ENCODE assay signal across 15 mouse cellular contexts in the genomic region with DNA sequence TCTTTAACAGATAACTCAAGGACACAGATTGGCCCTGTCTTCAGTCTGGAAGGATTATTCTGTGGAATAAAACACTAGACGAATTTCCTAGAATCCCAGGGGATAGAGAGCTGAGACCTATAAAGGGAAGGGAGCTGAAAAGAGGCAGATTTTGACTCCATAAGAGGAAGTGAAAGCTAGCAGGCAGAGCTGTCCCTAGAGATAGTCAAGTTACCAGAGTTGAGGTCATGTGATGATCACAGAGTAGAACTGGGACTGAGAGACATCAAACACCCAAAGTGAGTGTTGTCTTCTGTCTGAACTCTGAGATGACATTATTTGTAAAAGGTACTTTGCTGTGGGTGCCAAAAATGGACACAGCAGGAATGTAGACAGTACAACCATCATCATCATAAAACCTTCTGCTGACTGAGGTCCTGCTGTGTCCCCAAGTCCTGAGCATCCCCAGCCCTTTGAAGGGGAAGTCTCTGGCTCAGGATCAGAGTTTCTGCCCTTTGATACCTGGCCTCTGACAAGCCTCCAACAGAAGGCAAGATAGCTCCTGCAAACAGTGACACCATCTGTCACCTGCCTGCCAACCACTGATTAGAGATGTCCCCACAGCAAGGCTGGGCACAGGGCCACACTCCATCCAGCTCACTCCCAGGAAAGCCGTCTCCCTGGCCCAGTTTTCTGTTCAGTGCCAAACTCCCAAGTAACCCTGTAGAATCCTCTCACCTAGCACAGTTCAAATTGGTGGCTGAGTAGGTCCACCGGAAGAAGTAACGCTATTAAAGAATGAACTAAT.
DNase-seq lines count a peak whose midpoint lies in the region; ATAC-seq lines count a peak whose summit lies in the region.
"Had no signal": no experiment of that assay in that cellular context is flagged by ENCODE, and none has a peak within 500 bp of the region (broad histone marks: within the 10 kb centered on the region; RNA-seq: fewer than 3 reads in every experiment).

No protein-coding gene starts in this region.

- H3K4me2 ChIP-seq in hindbrain, embryonic 11.5 days (replicated peaks; ENCODE audit: low read depth, low read length) = no peak overlapping the region
- no peak overlapping the region for H3K4me2 ChIP-seq in forebrain, embryonic 12.5 days
- H3K4me2 ChIP-seq: embryonic facial prominence, embryonic 15.5 days; forebrain, embryonic 15.5 days; liver, embryonic 12.5 days had no signal

- WGBS in hindbrain, embryonic 10.5 days = 85% methylated on average over 4 of the region's 4 CpGs
- 83% methylated on average over 4 of the region's 4 CpGs for WGBS in hindbrain, embryonic 11.5 days
- WGBS in embryonic facial prominence, embryonic 10.5 days = 84% methylated on average over 4 of the region's 4 CpGs
- WGBS in forebrain, embryonic 12.5 days = 86% methylated on average over 4 of the region's 4 CpGs

- H3K9me3 ChIP-seq in hindbrain, embryonic 10.5 days = no peaks in the 10 kb centered on the region
- H3K9me3 ChIP-seq in hindbrain, embryonic 11.5 days (ENCODE audit: control insufficient read depth, low read length) = no peaks in the 10 kb centered on the region
- no peaks in the 10 kb centered on the region for H3K9me3 ChIP-seq in embryonic facial prominence, embryonic 10.5 days
- H3K9me3 ChIP-seq in forebrain, embryonic 12.5 days = no peaks in the 10 kb centered on the region
- H3K9me3 ChIP-seq: embryonic facial prominence, embryonic 15.5 days; forebrain, embryonic 15.5 days; liver, embryonic 12.5 days had no signal

- H3K9ac ChIP-seq in hindbrain, embryonic 11.5 days (ENCODE audit: low read depth, low read length) = no peak overlapping the region
- H3K9ac ChIP-seq in forebrain, embryonic 12.5 days = no peak overlapping the region
- H3K9ac ChIP-seq: embryonic facial prominence, embryonic 15.5 days; forebrain, embryonic 15.5 days; liver, embryonic 12.5 days had no signal

- H3K4me3 ChIP-seq in hindbrain, embryonic 10.5 days = no peak overlapping the region
- no peak overlapping the region for H3K4me3 ChIP-seq in hindbrain, embryonic 11.5 days (ENCODE audit: low read depth, low read length)
- no peak overlapping the region for H3K4me3 ChIP-seq in embryonic facial prominence, embryonic 10.5 days
- H3K4me3 ChIP-seq in forebrain, embryonic 12.5 days (replicated peaks) = no peak overlapping the region
- H3K4me3 ChIP-seq: embryonic facial prominence, embryonic 15.5 days; forebrain, embryonic 15.5 days; liver, embryonic 12.5 days had no signal

- H3K27ac ChIP-seq in hindbrain, embryonic 10.5 days = 0 out of 2 replicates have a peak overlapping the region, but pooled peaks have one; percentile 13
- H3K27ac ChIP-seq in hindbrain, embryonic 11.5 days (ENCODE audit: low read depth, low read length) = no peak overlapping the region
- peak overlapping the region; percentile 49; the same call in 1 of the 2 replicates for H3K27ac ChIP-seq in embryonic facial prominence, embryonic 10.5 days (replicated peaks)
- H3K27ac ChIP-seq in forebrain, embryonic 12.5 days = no peak overlapping the region
- H3K27ac ChIP-seq: forebrain, embryonic 15.5 days; liver, embryonic 12.5 days had no signal

- H3K36me3 ChIP-seq in hindbrain, embryonic 10.5 days = no peaks in the 10 kb centered on the region
- H3K36me3 ChIP-seq in hindbrain, embryonic 11.5 days (ENCODE audit: control insufficient read depth, insufficient read depth, low read length) = no peaks in the 10 kb centered on the region
- H3K36me3 ChIP-seq in embryonic facial prominence, embryonic 10.5 days (replicated peaks) = no peaks in the 10 kb centered on the region
- H3K36me3 ChIP-seq in forebrain, embryonic 12.5 days (replicated peaks) = no peaks in the 10 kb centered on the region
- H3K36me3 ChIP-seq: embryonic facial prominence, embryonic 15.5 days; forebrain, embryonic 15.5 days; liver, embryonic 12.5 days had no signal

- H3K4me1 ChIP-seq in hindbrain, embryonic 10.5 days (replicated peaks) = peaks cover 18% of the 10 kb centered on the region
- H3K4me1 ChIP-seq in hindbrain, embryonic 11.5 days (replicated peaks; ENCODE audit: control insufficient read depth, insufficient read depth, low read length) = no peaks in the 10 kb centered on the region
- H3K4me1 ChIP-seq in embryonic facial prominence, embryonic 10.5 days = peaks cover 45% of the 10 kb centered on the region
- peaks cover 21% of the 10 kb centered on the region for H3K4me1 ChIP-seq in forebrain, embryonic 12.5 days
- H3K4me1 ChIP-seq: liver, embryonic 12.5 days had no signal

- DNase-seq in hindbrain, embryonic 10.5 days (ENCODE audit: low spot score) = no peak
- no peak for DNase-seq in hindbrain, embryonic 11.5 days (ENCODE audit: low spot score)
- DNase-seq in A20 (ENCODE audit: low read depth, low spot score) = peak; percentile 44
- peak; percentile 97 for DNase-seq in cerebellum, adult 11-12 months
- no peak for DNase-seq in embryonic facial prominence, embryonic 10.5 days (ENCODE audit: low spot score)
- DNase-seq in layer of hippocampus, adult 9-10 months (ENCODE audit: low spot score) = no peak
- DNase-seq in right cerebral cortex, postnatal 36 days (ENCODE audit: low spot score in 2 of 2) = no peak
- DNase-seq: gastrocnemius, postnatal 14 days; lung, postnatal 10 days; midbrain, embryonic 14.5 days; thymus, postnatal 14 days had no signal

- H3K27me3 ChIP-seq in hindbrain, embryonic 10.5 days (ENCODE audit: insufficient read depth, poor library complexity, severe bottlenecking) = 0 out of 2 replicates have a peak, but pooled peaks cover 5% of the 10 kb centered on the region
- no peaks in the 10 kb centered on the region for H3K27me3 ChIP-seq in hindbrain, embryonic 11.5 days (ENCODE audit: control insufficient read depth, insufficient read depth, low read length)
- H3K27me3 ChIP-seq in embryonic facial prominence, embryonic 10.5 days (replicated peaks; ENCODE audit: low read depth, poor library complexity, severe bottlenecking) = 0 out of 2 replicates have a peak, but pooled peaks cover 3% of the 10 kb centered on the region
- 0 out of 2 replicates have a peak, but pooled peaks cover 11% of the 10 kb centered on the region for H3K27me3 ChIP-seq in forebrain, embryonic 12.5 days
- H3K27me3 ChIP-seq: embryonic facial prominence, embryonic 15.5 days; forebrain, embryonic 15.5 days; liver, embryonic 12.5 days had no signal

- ATAC-seq in hindbrain, embryonic 11.5 days (ENCODE audit: low FRiP score) = no peak
- ATAC-seq in forebrain, embryonic 12.5 days (ENCODE audit: low FRiP score) = no peak
- ATAC-seq: forebrain, embryonic 15.5 days; liver, embryonic 12.5 days had no signal

Comparison
In these comparisons a context has a peak if more than half of its experiments do, and no peak if none do; other contexts are left out.
1. H3K27ac ChIP-seq: peak in hindbrain, embryonic 10.5 days (single experiment) and embryonic facial prominence, embryonic 10.5 days (single experiment); none in hindbrain, embryonic 11.5 days (single experiment) and forebrain, embryonic 12.5 days (single experiment).
2. DNase-seq: peak in A20 (single experiment) and cerebellum, adult 11-12 months (single experiment); none in hindbrain, embryonic 10.5 days (single experiment), hindbrain, embryonic 11.5 days (single experiment), embryonic facial prominence, embryonic 10.5 days (single experiment), layer of hippocampus, adult 9-10 months (single experiment) and right cerebral cortex, postnatal 36 days (0 of 2).